ENCODE assay signal across 17 mouse cellular contexts in genomic region chr11:120528903-120529302, GRCm38 (mm10). TPM values are rescaled to one million over a fixed set of nuclear protein-coding genes. Genes with fewer than 3 reads are reported as not detected.
"Had no signal": no experiment of that assay in that cellular context is flagged by ENCODE, and none has a peak within 500 bp of the region (broad histone marks: within the 10 kb centered on the region; RNA-seq: fewer than 3 reads in every experiment).

No protein-coding gene starts in this region.

- H3K4me2 ChIP-seq: limb, embryonic 15.5 days; lung, embryonic 14.5 days; midbrain, embryonic 11.5 days; midbrain, embryonic 15.5 days; stomach, embryonic 15.5 days had no signal

- H3K9ac ChIP-seq: limb, embryonic 15.5 days; lung, embryonic 14.5 days; midbrain, embryonic 15.5 days; stomach, embryonic 15.5 days had no signal

- H3K4me3 ChIP-seq: limb, embryonic 15.5 days; megakaryocyte, embryonic 14.5 days; midbrain, embryonic 15.5 days; stomach, embryonic 15.5 days had no signal

- H3K27ac ChIP-seq: limb, embryonic 15.5 days; macrophage; midbrain, embryonic 15.5 days; stomach, embryonic 15.5 days had no signal

- H3K36me3 ChIP-seq: limb, embryonic 15.5 days; midbrain, embryonic 15.5 days; stomach, embryonic 15.5 days had no signal

- ATAC-seq: inflammation-experienced regulatory T-cells, adult 6 months; intestine, postnatal 0 days; midbrain, embryonic 15.5 days had no signal

- DNase-seq: lung, embryonic 14.5 days; lung, postnatal 10 days; right cerebral cortex, postnatal 14 days; thymus, postnatal 4 days had no signal

- H3K9me3 ChIP-seq: limb, embryonic 15.5 days; midbrain, embryonic 15.5 days; stomach, embryonic 15.5 days had no signal

RNA-seq across cellular contexts. Expression of gene Gcgr, which starts 1.6 kb away (rescaled TPM):
- total RNA-seq: left cerebral cortex, postnatal 25 days had no signal
- polyA plus RNA-seq: inflammation-experienced regulatory T-cells, adult 6 months; midbrain, embryonic 11.5 days had no signal

RNA-seq across cellular contexts. Expression of gene Ppp1r27, which starts 22.0 kb away (rescaled TPM):
- total RNA-seq: layer of hippocampus, postnatal 25 days; left cerebral cortex, adult 8-10 months; left cerebral cortex, postnatal 25 days had no signal
- polyA plus RNA-seq: inflammation-experienced regulatory T-cells, adult 6 months; lung, embryonic 14.5 days; macrophage; midbrain, embryonic 11.5 days; midbrain, embryonic 15.5 days; neural tube, embryonic 14.5 days; spleen, adult 2 months; stomach, embryonic 15.5 days had no signal
